Mouse (Mus musculus) limb, embryonic 10.5 days (tissue): Measurements from ENCODE around the gene Cdh12. TPM values are rescaled to one million over a fixed set of nuclear protein-coding genes. Genes with fewer than 3 reads are reported as not detected.
"Not testable (repeated sequence)": the region's sequence is repeated elsewhere in the genome, so short reads cannot be mapped to it uniquely, and the experiment has no call there.

Experiments
- DNase-seq: peaks from one replicate; pipeline ENCODE4 v3.0.0-alpha.2; 2017; ENCODE audit warnings: low spot score
- H3K27ac ChIP-seq: fragments of 300-500 bp; sonication (generic); 2 replicates; pipeline ENCODE4 v1.5.1; 2016; ENCODE audit warnings: mild to moderate bottlenecking
- H3K27me3 ChIP-seq: fragments of 300-500 bp; sonication (generic); 2 replicates; pipeline ENCODE4 v1.6.1; 2016; ENCODE audit warnings: low read depth, mild to moderate bottlenecking; ENCODE audit not compliant: poor library complexity, severe bottlenecking
- H3K36me3 ChIP-seq: fragments of 300-500 bp; sonication (generic); 2 replicates; pipeline ENCODE4 v1.6.1; 2016; ENCODE audit warnings: mild to moderate bottlenecking, moderate library complexity
- H3K4me1 ChIP-seq: fragments of 300-500 bp; sonication (generic); 2 replicates; pipeline ENCODE4 v1.6.1; 2016
- H3K4me3 ChIP-seq: fragments of 300-500 bp; sonication (generic); 2 replicates; pipeline ENCODE4 v1.5.1; 2016; ENCODE audit warnings: mild to moderate bottlenecking, moderate library complexity
- H3K9me3 ChIP-seq: fragments of 300-500 bp; sonication (generic); replicated peaks from 2 replicates; pipeline ENCODE4 v1.6.1; 2016; ENCODE audit warnings: mild to moderate bottlenecking
- WGBS: fragments of 180-500 bp; shearing (Covaris S2); methylation state at CpG from one replicate; pipeline ENCODE4 v1.1.7; 2016; 5-methylcytosine and 5-hydroxymethylcytosine counted together
- polyA plus RNA-seq: library from polyadenylated mRNA; unstranded; fragments of >200 nt; fragmentation: Nextera tagmentation; extraction: Ambion mirVana; gene quantifications from 2 replicates; pipeline ENCODE4 v1.2.1, GENCODE M21; 2016

Cdh12 gene
- polyA plus RNA-seq, 1 experiment from 2014 or later, result 0.09 TPM

GRCm38 (mm10) chr15:20634593-20634992, 185.5 kb downstream of the Cdh12 start:
- no peak for DNase-seq
- 60% methylated on average over 2 of the region's 2 CpGs for whole genome bisulfite sequencing
- no peak overlapping the region for H3K4me3 ChIP-seq
- no peaks in the 10 kb centered on the region for H3K27me3 ChIP-seq
- H3K36me3 ChIP-seq, result no peaks in the 10 kb centered on the region
- no peak overlapping the region for H3K27ac ChIP-seq
- no peaks in the 10 kb centered on the region for H3K9me3 ChIP-seq
- no peaks in the 10 kb centered on the region for H3K4me1 ChIP-seq

GRCm38 (mm10) chr15:20639155-20639554, 190.1 kb downstream of the Cdh12 start:
- WGBS, result 91% methylated on average over 2 of the region's 2 CpGs
- H3K4me3 ChIP-seq, result no peak overlapping the region
- H3K4me1 ChIP-seq, result no peaks in the 10 kb centered on the region

GRCm38 (mm10) chr15:20642905-20643414, 193.9 kb downstream of the Cdh12 start:
- DNase-seq, result no peak
- Histone ChIP-seq H3K4me3 (no peak overlapping the region), H3K4me1 (no peaks in the 10 kb centered on the region), H3K27ac (no peak overlapping the region), H3K36me3 (no peaks in the 10 kb centered on the region), H3K9me3 (no peaks in the 10 kb centered on the region), H3K27me3 (no peaks in the 10 kb centered on the region)
- 95% methylated on average over 3 of the region's 3 CpGs for WGBS

More at GRCm38 (mm10) chr15:20639155-20639554, 190.1 kb downstream of the Cdh12 start:
- DNase-seq, result no peak
- Histone ChIP-seq H3K27ac (no peak overlapping the region), H3K9me3 (no peaks in the 10 kb centered on the region), H3K36me3 (no peaks in the 10 kb centered on the region), H3K27me3 (no peaks in the 10 kb centered on the region)

GRCm38 (mm10) chr15:20660221-20660620, 211.2 kb downstream of the Cdh12 start:
- Histone ChIP-seq H3K36me3 (no peaks in the 10 kb centered on the region), H3K27me3 (no peaks in the 10 kb centered on the region), H3K27ac (no peak overlapping the region), H3K4me3 (no peak overlapping the region), H3K4me1 (no peaks in the 10 kb centered on the region), H3K9me3 (no peaks in the 10 kb centered on the region)
- no peak for DNase-seq
- WGBS, result 83% methylated on average over 2 of the region's 2 CpGs

- H3K27ac ChIP-seq, result no peak within 1 kb of the TSS
- H3K9me3 ChIP-seq, result no peaks in the 10 kb centered on the region
- H3K4me1 ChIP-seq, result no peaks in the 10 kb centered on the region
- no peak within 1 kb of the TSS for H3K4me3 ChIP-seq
- no peak for DNase-seq
- WGBS, result 89% methylated on average over 10 of the region's 10 CpGs
- H3K36me3 ChIP-seq, result no peaks in the 10 kb centered on the region
- no peaks in the 10 kb centered on the region for H3K27me3 ChIP-seq
Observed at GRCm38 (mm10) chr15:20666650-20667049, 217.6 kb downstream of the Cdh12 start, which contains the start of gene Acot10. Gene Acot10 (minus strand): TSS chr15:20666750.

GRCm38 (mm10) chr15:20667350-20667749, 218.3 kb downstream of the Cdh12 start:
- Histone ChIP-seq H3K36me3 (no peaks in the 10 kb centered on the region), H3K27me3 (no peaks in the 10 kb centered on the region), H3K9me3 (no peaks in the 10 kb centered on the region), H3K4me1 (no peaks in the 10 kb centered on the region), H3K4me3 (no peak overlapping the region), H3K27ac (no peak overlapping the region)
- no peak for DNase-seq

GRCm38 (mm10) chr15:20667989-20668388, 218.9 kb downstream of the Cdh12 start:
- Histone ChIP-seq H3K36me3 (no peaks in the 10 kb centered on the region), H3K4me3 (no peak overlapping the region), H3K9me3 (no peaks in the 10 kb centered on the region), H3K27ac (no peak overlapping the region), H3K27me3 (no peaks in the 10 kb centered on the region), H3K4me1 (no peaks in the 10 kb centered on the region)
- DNase-seq, result no peak
- WGBS, result 78% methylated on average over 1 of the region's 1 CpGs

- H3K4me3 ChIP-seq, H3K4me1 ChIP-seq, H3K36me3 ChIP-seq, H3K27me3 ChIP-seq, H3K9me3 ChIP-seq, H3K27ac ChIP-seq, DNase-seq: not testable (repeated sequence)
- WGBS, result 71% methylated on average over 2 of the region's 2 CpGs
Observed at GRCm38 (mm10) chr15:20669507-20669906, 220.4 kb downstream of the Cdh12 start.

GRCm38 (mm10) chr15:20682719-20683118, 233.7 kb downstream of the Cdh12 start:
- H3K27ac ChIP-seq, result no peak overlapping the region
- no peak overlapping the region for H3K4me3 ChIP-seq
- 87% methylated on average over 2 of the region's 2 CpGs for WGBS
- H3K36me3 ChIP-seq, result no peaks in the 10 kb centered on the region
- DNase-seq, result no peak
- H3K4me1 ChIP-seq, result no peaks in the 10 kb centered on the region
- no peaks in the 10 kb centered on the region for H3K9me3 ChIP-seq
- H3K27me3 ChIP-seq, result no peaks in the 10 kb centered on the region

GRCm38 (mm10) chr15:20684200-20684599, 235.1 kb downstream of the Cdh12 start:
- Histone ChIP-seq H3K4me3 (no peak overlapping the region), H3K36me3 (no peaks in the 10 kb centered on the region), H3K4me1 (no peaks in the 10 kb centered on the region), H3K27ac (no peak overlapping the region), H3K27me3 (no peaks in the 10 kb centered on the region), H3K9me3 (no peaks in the 10 kb centered on the region)
- 82% methylated on average over 5 of the region's 5 CpGs for WGBS
- no peak for DNase-seq

- H3K4me1 ChIP-seq, result no peaks in the 10 kb centered on the region
- H3K27ac ChIP-seq, result no peak overlapping the region
- no peaks in the 10 kb centered on the region for H3K27me3 ChIP-seq
- no peaks in the 10 kb centered on the region for H3K9me3 ChIP-seq
- no peak for DNase-seq
- no peak overlapping the region for H3K4me3 ChIP-seq
- H3K36me3 ChIP-seq, result no peaks in the 10 kb centered on the region
- 83% methylated on average over 5 of the region's 5 CpGs for WGBS
Observed at GRCm38 (mm10) chr15:20696229-20696628, 247.2 kb downstream of the Cdh12 start.

- no peak for DNase-seq
- H3K36me3 ChIP-seq, result no peaks in the 10 kb centered on the region
- H3K27ac ChIP-seq, result no peak overlapping the region
- H3K27me3 ChIP-seq, result no peaks in the 10 kb centered on the region
- H3K4me1 ChIP-seq, result no peaks in the 10 kb centered on the region
- H3K4me3 ChIP-seq, result no peak overlapping the region
- no peaks in the 10 kb centered on the region for H3K9me3 ChIP-seq
- 87% methylated on average over 4 of the region's 4 CpGs for WGBS
Observed at GRCm38 (mm10) chr15:20711859-20712258, 262.8 kb downstream of the Cdh12 start.

GRCm38 (mm10) chr15:20772289-20772688, 323.2 kb downstream of the Cdh12 start:
- H3K4me1 ChIP-seq, result no peaks in the 10 kb centered on the region
- DNase-seq, result no peak
- no peaks in the 10 kb centered on the region for H3K27me3 ChIP-seq
- no peaks in the 10 kb centered on the region for H3K36me3 ChIP-seq
- no peak overlapping the region for H3K4me3 ChIP-seq
- H3K9me3 ChIP-seq, result no peaks in the 10 kb centered on the region
- no peak overlapping the region for H3K27ac ChIP-seq

- Histone ChIP-seq H3K36me3 (no peaks in the 10 kb centered on the region), H3K4me1 (no peaks in the 10 kb centered on the region), H3K4me3 (no peak overlapping the region), H3K9me3 (no peaks in the 10 kb centered on the region), H3K27ac (no peak overlapping the region), H3K27me3 (no peaks in the 10 kb centered on the region)
- DNase-seq, result no peak
Observed at GRCm38 (mm10) chr15:20773423-20773822, 324.4 kb downstream of the Cdh12 start.
